Mouse (Mus musculus): Measurements from ENCODE around the gene Gm13030.

GRCm38 (mm10) chr4:138865092-138865491 is 8.7 kb downstream of the Gm13030 start:
- TF ChIP-seq CTCF (IDR thresholded peaks at IDR 0.05) (no peak), EP300 (IDR thresholded peaks at IDR 0.05) (no peak)

Data from lung, postnatal 0 days (tissue).